Mouse (Mus musculus) small intestine, adult 2 months (tissue): ENCODE results near the gene Il34. TPM values are rescaled to one million over a fixed set of nuclear protein-coding genes. Genes with fewer than 3 reads are reported as not detected.

Experiments
- H3K27ac ChIP-seq: fragments of 200-500 bp; 2 replicates; pipeline ENCODE4 v1.5.1; 2012; ENCODE audit warnings: low read depth, low read length, control low read depth, inconsistent platforms; ENCODE audit not compliant: insufficient read depth
- H3K27me3 ChIP-seq: fragments of 200-500 bp; 2 replicates; pipeline ENCODE4 v1.6.1; 2012; ENCODE audit warnings: mild to moderate bottlenecking, moderate library complexity, low read length, inconsistent platforms; ENCODE audit not compliant: control insufficient read depth, insufficient read depth
- H3K36me3 ChIP-seq: fragments of 200-500 bp; 2 replicates; pipeline ENCODE4 v1.6.1; 2012; ENCODE audit warnings: mild to moderate bottlenecking, low read length, control low read depth, inconsistent platforms; ENCODE audit not compliant: control insufficient read depth, insufficient read depth
- H3K4me1 ChIP-seq: fragments of 200-500 bp; 2 replicates; pipeline ENCODE4 v1.6.1; 2012; ENCODE audit warnings: low read length, inconsistent platforms, mixed read lengths; ENCODE audit not compliant: control insufficient read depth, insufficient read depth, insufficient read length
- H3K4me3 ChIP-seq: fragments of 200-500 bp; 2 replicates; pipeline ENCODE4 v1.5.1; 2012; ENCODE audit warnings: low read depth, mild to moderate bottlenecking, control low read depth, inconsistent platforms, low read length, moderate library complexity
- CTCF ChIP-seq: fragments of 200-500 bp; IDR thresholded peaks from 2 replicates; pipeline ENCODE4 v1.5.1; 2012; ENCODE audit warnings: low read depth, mild to moderate bottlenecking, control low read depth, inconsistent platforms, low read length, moderate library complexity, mixed read lengths; ENCODE audit not compliant: insufficient replicate concordance, insufficient read length; ENCODE audit errors: extremely low read depth
- POLR2A ChIP-seq: fragments of 200-500 bp; IDR thresholded peaks from 2 replicates; pipeline ENCODE4 v1.6.1; 2012; ENCODE audit warnings: low read depth, mild to moderate bottlenecking, control low read depth, inconsistent platforms, low read length, moderate library complexity
- WGBS: fragments of 180-500 bp; shearing (Covaris S2); methylation state at CpG from one replicate; pipeline ENCODE4 v1.1.7; 2018; 5-methylcytosine and 5-hydroxymethylcytosine counted together
- polyA plus RNA-seq: library from polyadenylated mRNA; depleted of rRNA; stranded (reverse); fragments of >200 nt; gene quantifications from 2 replicates; pipeline ENCODE4 v1.2.3, GENCODE M21; 2012

Il34 gene
- polyA plus RNA-seq, 1 experiment = 16.7 TPM

DNA sequence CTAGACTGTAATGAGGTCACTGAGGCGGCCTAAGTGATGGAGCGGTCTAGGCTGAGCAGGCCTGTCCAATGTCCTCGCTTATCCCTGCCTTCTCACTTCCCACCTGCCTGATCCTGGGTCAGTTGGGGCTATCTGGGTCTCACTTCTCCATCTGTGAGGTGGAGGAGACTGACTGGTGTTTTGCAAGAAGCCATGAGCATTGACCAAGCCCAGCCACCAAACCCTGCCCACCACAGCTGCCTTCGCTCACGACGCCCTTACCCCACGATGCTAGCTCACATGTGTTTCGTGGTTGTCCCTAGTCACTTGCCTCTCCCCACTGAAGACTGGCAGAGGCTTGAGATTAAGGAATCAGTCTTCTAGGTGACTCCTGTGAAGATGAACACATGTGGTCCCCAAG, 8.6 kb downstream of the Il34 start:
- peaks cover 20% of the 10 kb centered on the region for H3K4me1 ChIP-seq
- H3K36me3 ChIP-seq = no peaks in the 10 kb centered on the region
- H3K27ac ChIP-seq = no peak overlapping the region
- WGBS = 90% methylated on average over 8 of the region's 8 CpGs
- no peaks in the 10 kb centered on the region for H3K27me3 ChIP-seq
- no peak for TF ChIP-seq POLR2A
- TF ChIP-seq CTCF = no peak
- no peak overlapping the region for H3K4me3 ChIP-seq

DNA sequence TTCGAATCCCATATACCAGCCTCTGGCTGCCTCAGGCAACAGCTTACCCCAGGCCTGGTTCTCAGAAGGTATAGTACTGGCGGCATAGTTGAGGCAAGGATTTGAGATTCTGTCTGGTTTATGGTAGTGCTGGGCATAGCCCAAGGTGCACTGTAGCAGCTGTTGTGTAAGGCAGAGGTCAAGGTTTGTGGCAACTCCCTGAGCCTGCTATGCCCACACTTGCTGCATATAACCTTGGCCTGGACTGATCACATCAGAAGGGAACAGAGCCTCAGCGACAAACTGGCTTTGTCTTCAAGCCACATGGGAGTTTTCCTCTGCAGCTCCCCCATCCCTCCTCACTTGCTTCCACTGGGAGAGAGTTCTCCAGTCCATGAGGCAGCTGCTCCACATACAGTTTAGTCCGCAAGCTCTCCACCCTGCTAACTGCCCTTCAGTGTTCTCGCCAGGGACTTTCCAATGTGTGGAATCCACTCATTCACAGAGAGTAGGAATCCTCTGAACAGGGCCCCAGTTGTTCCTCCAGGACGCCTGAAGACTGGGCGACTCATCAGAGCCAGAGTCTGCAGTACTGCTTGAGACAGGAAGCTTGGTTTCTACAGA, 11.3 kb downstream of the Il34 start:
- no peaks in the 10 kb centered on the region for H3K27me3 ChIP-seq
- 69% methylated on average over 7 of the region's 7 CpGs for WGBS
- peak overlapping the region; percentile 65 for H3K27ac ChIP-seq
- TF ChIP-seq POLR2A (no peak), CTCF (no peak)
- H3K4me1 ChIP-seq = peaks cover 27% of the 10 kb centered on the region
- no peak overlapping the region for H3K4me3 ChIP-seq
- H3K36me3 ChIP-seq = no peaks in the 10 kb centered on the region

DNA sequence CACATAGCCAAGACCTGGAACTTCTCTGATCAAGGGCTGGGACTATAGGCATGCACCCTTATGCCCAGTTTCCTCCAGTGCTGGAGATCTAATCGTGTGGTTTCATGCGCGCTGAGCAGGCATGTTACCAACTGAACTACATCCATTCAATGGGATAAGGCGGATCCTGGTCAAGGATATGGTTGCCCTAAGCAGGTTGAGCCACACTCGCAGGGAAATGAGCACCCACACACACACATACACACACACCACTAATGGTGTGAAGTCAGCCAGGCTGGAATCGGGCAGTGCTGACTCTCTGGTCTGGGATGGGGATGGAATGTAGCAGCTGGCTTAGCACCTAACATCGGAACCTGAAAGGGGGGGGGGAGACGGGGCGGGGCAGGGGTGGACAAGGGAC, 11.8 kb downstream of the Il34 start:
- Histone ChIP-seq H3K4me3 (no peak overlapping the region), H3K36me3 (no peaks in the 10 kb centered on the region), H3K27me3 (no peaks in the 10 kb centered on the region), H3K27ac (peak overlapping the region; percentile 25), H3K4me1 (peaks cover 27% of the 10 kb centered on the region)
- WGBS = 86% methylated on average over 9 of the region's 9 CpGs
- TF ChIP-seq CTCF (no peak), POLR2A (no peak)

DNA sequence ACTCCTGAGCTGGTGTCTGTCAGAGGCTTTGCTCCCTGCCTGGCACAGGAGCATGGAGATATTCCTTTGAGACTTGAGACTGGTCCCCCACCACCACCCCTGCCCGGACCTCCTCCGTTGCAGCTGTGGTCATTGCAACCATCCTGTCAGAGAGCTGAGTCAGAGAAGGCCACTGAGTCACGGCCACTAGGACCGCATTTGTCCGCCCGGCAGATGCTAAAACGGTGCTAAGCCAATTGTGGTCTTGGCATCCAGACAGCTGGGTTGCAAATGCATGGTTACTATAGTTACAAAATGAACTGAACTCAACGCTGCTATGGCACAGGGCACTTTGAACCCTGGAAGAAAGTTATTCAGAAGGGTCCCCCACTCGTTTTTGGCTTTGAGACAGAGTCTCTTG, 12.2 kb downstream of the Il34 start:
- peak overlapping the region; percentile 84 for H3K27ac ChIP-seq
- 30% methylated on average over 9 of the region's 9 CpGs for WGBS

DNA sequence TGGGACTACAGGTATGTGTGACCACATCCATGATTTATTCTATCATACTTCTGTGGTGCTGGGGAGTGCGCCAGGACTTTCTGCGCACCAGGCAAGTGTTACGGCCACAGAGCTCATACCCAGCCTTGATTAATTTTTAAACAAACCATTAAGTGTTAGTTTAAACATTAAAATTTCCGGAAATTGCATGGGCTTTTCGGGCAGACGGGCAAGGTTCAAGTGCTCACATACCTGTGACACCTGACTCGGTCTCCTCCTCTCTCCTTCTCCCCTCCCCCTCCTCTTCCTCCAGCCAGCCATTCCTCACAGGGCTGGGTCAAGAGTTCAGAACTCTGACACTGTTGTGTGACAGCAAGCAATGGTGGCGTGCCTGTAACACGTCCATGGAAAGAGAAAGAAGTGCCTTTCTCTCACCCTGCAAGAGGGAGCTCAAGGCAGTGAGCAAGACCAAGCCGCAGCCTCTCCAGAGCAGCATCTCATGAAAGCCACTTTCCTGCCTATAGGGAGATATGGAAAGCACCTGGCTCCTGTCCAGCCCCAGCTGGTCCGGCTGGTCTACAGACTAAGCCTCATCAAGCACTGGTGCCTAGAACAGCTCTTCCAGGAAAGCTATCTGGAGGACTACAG, 13.0 kb downstream of the Il34 start:
- WGBS = 11% methylated on average over 11 of the region's 11 CpGs
- H3K36me3 ChIP-seq = no peaks in the 10 kb centered on the region
- no peak for TF ChIP-seq POLR2A
- no peak for TF ChIP-seq CTCF
- peak overlapping the region; percentile 43 for H3K4me3 ChIP-seq
- no peaks in the 10 kb centered on the region for H3K27me3 ChIP-seq
- H3K27ac ChIP-seq = peak overlapping the region; percentile 84
- H3K4me1 ChIP-seq = peaks cover 27% of the 10 kb centered on the region

More for the DNA sequence above, 12.2 kb downstream of the Il34 start:
- no peaks in the 10 kb centered on the region for H3K36me3 ChIP-seq
- H3K27me3 ChIP-seq = no peaks in the 10 kb centered on the region
- H3K4me1 ChIP-seq = peaks cover 27% of the 10 kb centered on the region
- TF ChIP-seq POLR2A (no peak), CTCF (no peak)
- peak overlapping the region; percentile 43 for H3K4me3 ChIP-seq

DNA sequence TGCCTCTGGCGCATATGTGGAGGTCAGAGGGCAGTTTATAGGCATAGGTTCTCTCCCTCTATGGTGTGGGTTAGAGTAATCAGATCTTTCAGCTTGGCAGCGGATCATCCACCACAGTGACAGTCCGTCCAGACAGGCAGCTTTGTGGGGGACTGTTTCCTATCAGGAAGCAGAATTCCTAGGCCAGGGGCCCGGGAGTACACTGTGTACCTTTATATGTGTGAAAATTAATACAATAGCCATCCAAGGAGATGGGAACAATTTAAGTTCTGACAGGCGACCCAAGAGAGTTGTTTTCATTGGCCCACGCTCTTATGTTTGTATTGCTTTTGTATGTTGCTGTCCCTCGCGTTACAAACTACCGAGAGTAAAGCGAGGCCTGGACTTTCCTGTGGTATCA, 14.6 kb downstream of the Il34 start:
- H3K4me1 ChIP-seq = peaks cover 30% of the 10 kb centered on the region
- H3K36me3 ChIP-seq = no peaks in the 10 kb centered on the region
- WGBS = 78% methylated on average over 10 of the region's 10 CpGs
- H3K27ac ChIP-seq = no peak overlapping the region
- H3K27me3 ChIP-seq = no peaks in the 10 kb centered on the region
- H3K4me3 ChIP-seq = no peak overlapping the region
- TF ChIP-seq CTCF (no peak), POLR2A (no peak)

DNA sequence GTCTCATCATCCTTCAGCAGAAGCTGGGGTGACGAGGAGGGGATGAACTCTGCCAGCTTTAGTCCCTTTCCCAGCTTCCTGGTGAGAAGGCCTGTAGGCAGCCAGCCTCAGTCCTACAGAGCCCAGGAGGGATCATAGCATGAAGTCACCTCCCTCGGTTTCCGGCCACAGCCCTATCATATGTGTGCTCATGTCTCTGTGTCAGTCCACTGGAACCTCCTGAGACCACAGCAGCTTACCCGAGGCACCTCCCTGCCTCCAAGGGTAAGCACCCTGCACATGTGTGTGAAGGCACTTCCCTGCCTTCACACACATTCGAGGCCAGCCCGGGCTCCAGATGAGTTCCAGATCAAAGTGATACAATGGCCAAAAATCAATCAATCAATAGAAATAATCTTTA, 15.5 kb downstream of the Il34 start:
- 31% methylated on average over 6 of the region's 6 CpGs for WGBS
- no peaks in the 10 kb centered on the region for H3K36me3 ChIP-seq
- H3K4me1 ChIP-seq = peaks cover 30% of the 10 kb centered on the region
- no peak overlapping the region for H3K4me3 ChIP-seq
- no peak overlapping the region for H3K27ac ChIP-seq
- H3K27me3 ChIP-seq = no peaks in the 10 kb centered on the region
- TF ChIP-seq CTCF = no peak
- no peak for TF ChIP-seq POLR2A
